Mouse (Mus musculus): Measurements from ENCODE around the gene Diablo. TPM values are rescaled to one million over a fixed set of nuclear protein-coding genes. Genes with fewer than 3 reads are reported as not detected.

Diablo gene
- polyA plus RNA-seq, 1 experiment = 54.2 TPM

DNA sequence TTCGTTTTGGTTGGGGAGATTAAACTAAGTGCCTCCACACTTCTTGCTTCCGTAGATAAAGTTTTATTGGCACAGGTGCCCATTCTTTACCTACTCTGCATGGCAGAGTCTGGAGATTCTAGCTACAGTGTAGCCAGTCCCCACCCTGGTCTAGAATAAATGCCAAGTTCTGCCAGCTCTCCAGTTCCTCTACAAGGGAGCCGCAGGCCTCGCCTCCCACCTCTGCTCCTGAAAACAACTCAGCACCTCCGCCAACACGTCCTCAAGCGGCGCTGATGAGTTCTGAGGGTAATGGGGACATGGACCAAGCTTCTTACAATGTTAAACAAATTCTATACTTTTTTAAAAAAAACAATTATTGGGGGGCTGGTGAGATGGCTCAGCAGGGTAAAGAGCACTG, 35.6 kb upstream of the Diablo start:
- H3K79me2 ChIP-seq (ENCODE audit: control insufficient read depth, insufficient read depth) = no peaks in the 10 kb centered on the region

DNA sequence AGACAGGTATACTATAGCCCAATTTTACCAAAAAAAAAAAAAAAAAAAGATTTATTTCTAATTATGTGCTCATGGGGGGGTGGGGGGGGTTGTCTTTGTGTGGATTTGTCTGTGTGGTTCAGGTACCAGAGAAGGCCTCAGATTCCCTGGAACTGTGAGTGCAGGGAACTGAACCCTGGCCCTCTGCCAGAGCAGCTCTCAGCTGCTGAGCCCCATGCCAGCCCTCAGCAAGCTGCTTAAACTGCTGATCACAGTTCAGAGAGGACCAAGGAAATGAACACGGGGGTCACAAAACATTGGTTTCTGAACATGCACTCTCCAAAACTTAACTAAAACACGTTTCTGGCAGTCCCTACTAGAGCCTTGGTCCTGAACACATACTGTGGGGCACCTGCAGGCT, 32.5 kb upstream of the Diablo start:
- Histone ChIP-seq H3ac (ENCODE audit: control insufficient read depth, insufficient read length) (no peak overlapping the region), H3K4me3 (no peak overlapping the region), H3K27me3 (ENCODE audit: control insufficient read depth, insufficient read depth, insufficient read length) (no peaks in the 10 kb centered on the region), H3K4me2 (ENCODE audit: low read depth) (no peak overlapping the region), H3K79me2 (ENCODE audit: control insufficient read depth, insufficient read depth) (no peaks in the 10 kb centered on the region), H3K36me3 (ENCODE audit: control insufficient read depth, insufficient read depth) (no peaks in the 10 kb centered on the region)
- no peak for TF ChIP-seq SRF (IDR thresholded peaks at IDR 0.05; ENCODE audit: control insufficient read depth, insufficient read length, low read depth)
- no peak for TF ChIP-seq MYOG (IDR thresholded peaks at IDR 0.05; ENCODE audit: control insufficient read depth in 1 of 3, insufficient read depth in 1 of 3, insufficient read length in 2 of 3, low read depth in 2 of 3)
- no peak for TF ChIP-seq REST (IDR thresholded peaks at IDR 0.05; ENCODE audit: insufficient read depth, insufficient read length)
- TF ChIP-seq TCF3 (IDR thresholded peaks at IDR 0.05; ENCODE audit: insufficient read length, low read depth) = no peak
- TF ChIP-seq MYOD1 (IDR thresholded peaks at IDR 0.05; ENCODE audit: control insufficient read depth in 1 of 3, insufficient read length in 2 of 3, low read depth in 2 of 3) = no peak
- no peak for TF ChIP-seq POLR2AphosphoS2 (IDR thresholded peaks at IDR 0.05; ENCODE audit: insufficient read length, low read depth)

More for the DNA sequence above, 35.6 kb upstream of the Diablo start:
- Histone ChIP-seq H3ac (ENCODE audit: control insufficient read depth, insufficient read length) (no peak overlapping the region), H3K4me2 (ENCODE audit: low read depth) (no peak overlapping the region), H3K4me3 (no peak overlapping the region), H3K27me3 (ENCODE audit: control insufficient read depth, insufficient read depth, insufficient read length) (no peaks in the 10 kb centered on the region), H3K36me3 (ENCODE audit: control insufficient read depth, insufficient read depth) (peaks cover 11% of the 10 kb centered on the region)
- no peak for TF ChIP-seq E2F4 (IDR thresholded peaks at IDR 0.05; ENCODE audit: insufficient read depth)
- no peak for TF ChIP-seq SRF (IDR thresholded peaks at IDR 0.05; ENCODE audit: control insufficient read depth, insufficient read length, low read depth)

DNA sequence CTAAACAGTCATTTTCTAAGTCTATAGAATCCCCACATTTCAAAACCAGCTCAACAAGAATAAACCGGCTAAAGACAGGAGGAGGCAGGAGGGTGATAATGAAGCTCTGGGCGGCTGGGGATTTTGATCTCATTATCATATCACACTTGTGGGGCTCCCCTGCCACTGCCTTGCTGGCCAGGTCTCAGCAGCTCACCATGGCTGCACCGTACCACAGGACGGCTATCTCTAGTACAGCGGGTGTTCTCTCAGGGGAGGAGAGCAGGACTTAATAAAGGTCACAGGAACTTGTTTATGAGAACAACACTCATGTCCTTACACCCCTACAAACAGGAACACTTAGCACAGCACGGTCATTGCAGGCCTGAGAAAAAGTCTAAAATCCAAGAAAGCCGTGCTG, 31.7 kb upstream of the Diablo start:
- no peak overlapping the region for H3K4me3 ChIP-seq
- TF ChIP-seq POLR2A (IDR thresholded peaks at IDR 0.05; ENCODE audit: insufficient read length, low read depth) = no peak
- no peak for TF ChIP-seq USF1 (IDR thresholded peaks at IDR 0.05; ENCODE audit: low read depth)
- TF ChIP-seq POLR2AphosphoS2 (IDR thresholded peaks at IDR 0.05; ENCODE audit: insufficient read length, low read depth) = no peak
- no peak for TF ChIP-seq CEBPB (IDR thresholded peaks at IDR 0.05; ENCODE audit: insufficient read depth, poor library complexity, severe bottlenecking)
- TF ChIP-seq MAX (IDR thresholded peaks at IDR 0.05; ENCODE audit: low read depth) = no peak
- TF ChIP-seq TCF3 (IDR thresholded peaks at IDR 0.05; ENCODE audit: insufficient read length, low read depth) = no peak
- no peak for TF ChIP-seq TCF12 (IDR thresholded peaks at IDR 0.05; ENCODE audit: insufficient read depth, poor library complexity, severe bottlenecking)
- TF ChIP-seq MYOD1 (IDR thresholded peaks at IDR 0.05; ENCODE audit: control insufficient read depth in 1 of 3, insufficient read length in 2 of 3, low read depth in 2 of 3) = no peak
- TF ChIP-seq E2F4 (IDR thresholded peaks at IDR 0.05; ENCODE audit: insufficient read depth) = no peak
- H3ac ChIP-seq (ENCODE audit: control insufficient read depth, insufficient read length) = no peak overlapping the region
- no peaks in the 10 kb centered on the region for H3K36me3 ChIP-seq (ENCODE audit: control insufficient read depth, insufficient read depth)
- H3K79me2 ChIP-seq (ENCODE audit: control insufficient read depth, insufficient read depth) = no peaks in the 10 kb centered on the region
- H3K27me3 ChIP-seq (ENCODE audit: control insufficient read depth, insufficient read depth, insufficient read length) = no peaks in the 10 kb centered on the region
- no peak overlapping the region for H3K4me2 ChIP-seq (ENCODE audit: low read depth)

DNA sequence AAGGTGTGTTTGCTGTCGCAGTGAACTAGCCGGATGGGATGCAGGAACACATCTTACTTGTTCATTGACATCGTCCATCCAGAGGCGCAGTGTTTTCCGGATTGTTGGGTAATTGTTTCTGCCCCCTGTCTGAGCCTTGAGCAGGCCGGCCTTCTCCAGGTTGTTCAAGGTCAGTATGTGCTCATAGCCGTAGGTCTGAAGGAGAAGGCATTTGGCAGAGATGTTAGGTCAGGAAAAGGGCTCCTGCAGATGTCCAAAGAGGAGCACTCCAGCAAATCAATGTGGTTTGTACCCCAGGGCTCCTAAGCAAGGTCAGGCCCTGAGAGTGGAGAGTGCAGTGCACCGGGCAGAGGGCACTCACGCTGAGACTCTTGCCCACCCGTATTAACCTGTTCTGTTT, 9.8 kb upstream of the Diablo start:
- H3K4me2 ChIP-seq (ENCODE audit: low read depth) = no peak overlapping the region
- no peak overlapping the region for H3K4me3 ChIP-seq
- H3ac ChIP-seq (ENCODE audit: control insufficient read depth, insufficient read length) = no peak overlapping the region
- H3K36me3 ChIP-seq (ENCODE audit: control insufficient read depth, insufficient read depth) = peaks cover 26% of the 10 kb centered on the region
- H3K79me2 ChIP-seq (ENCODE audit: control insufficient read depth, insufficient read depth) = no peaks in the 10 kb centered on the region
- no peak for TF ChIP-seq TCF12 (IDR thresholded peaks at IDR 0.05; ENCODE audit: insufficient read depth, poor library complexity, severe bottlenecking)
- TF ChIP-seq POLR2AphosphoS2 (IDR thresholded peaks at IDR 0.05; ENCODE audit: insufficient read length, low read depth) = no peak
- TF ChIP-seq MYOG (IDR thresholded peaks at IDR 0.05; ENCODE audit: control insufficient read depth in 1 of 3, insufficient read depth in 1 of 3, insufficient read length in 2 of 3, low read depth in 2 of 3) = no peak
- no peak for TF ChIP-seq MAX (IDR thresholded peaks at IDR 0.05; ENCODE audit: low read depth)
- no peak for TF ChIP-seq USF1 (IDR thresholded peaks at IDR 0.05; ENCODE audit: low read depth)
- TF ChIP-seq MYOD1 (IDR thresholded peaks at IDR 0.05; ENCODE audit: control insufficient read depth in 1 of 3, insufficient read length in 2 of 3, low read depth in 2 of 3) = no peak
- no peak for TF ChIP-seq POLR2A (IDR thresholded peaks at IDR 0.05; ENCODE audit: insufficient read length, low read depth)
- no peak for TF ChIP-seq E2F4 (IDR thresholded peaks at IDR 0.05; ENCODE audit: insufficient read depth)
- no peak for TF ChIP-seq REST (IDR thresholded peaks at IDR 0.05; ENCODE audit: insufficient read depth, insufficient read length)
- no peak for TF ChIP-seq SRF (IDR thresholded peaks at IDR 0.05; ENCODE audit: control insufficient read depth, insufficient read length, low read depth)
- TF ChIP-seq TCF3 (IDR thresholded peaks at IDR 0.05; ENCODE audit: insufficient read length, low read depth) = no peak
- TF ChIP-seq CEBPB (IDR thresholded peaks at IDR 0.05; ENCODE audit: insufficient read depth, poor library complexity, severe bottlenecking) = no peak
- H3K27me3 ChIP-seq (ENCODE audit: control insufficient read depth, insufficient read depth, insufficient read length) = no peaks in the 10 kb centered on the region

DNA sequence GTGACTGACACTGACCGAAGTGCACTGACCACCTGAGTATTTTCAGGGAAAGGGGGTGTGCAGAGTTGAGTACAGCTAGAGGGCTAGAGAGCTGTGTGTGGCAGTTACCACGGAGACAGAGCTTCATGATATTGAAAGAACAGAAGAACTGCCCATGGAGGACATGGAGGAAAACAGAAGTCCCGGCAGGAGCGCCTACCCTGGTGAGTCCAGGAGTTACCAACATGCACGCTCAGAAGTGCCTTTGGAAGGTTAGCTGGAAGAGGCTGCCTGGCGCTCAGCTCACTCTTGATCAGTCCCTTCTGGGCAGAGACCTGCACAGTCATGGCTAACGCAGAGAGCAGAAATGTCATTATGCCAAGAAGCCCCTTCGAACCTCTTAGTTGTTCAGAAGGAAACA, 6.1 kb upstream of the Diablo start:
- no peak for TF ChIP-seq POLR2AphosphoS2 (IDR thresholded peaks at IDR 0.05; ENCODE audit: insufficient read length, low read depth)
- TF ChIP-seq TCF12 (IDR thresholded peaks at IDR 0.05; ENCODE audit: insufficient read depth, poor library complexity, severe bottlenecking) = no peak
- no peak for TF ChIP-seq TCF3 (IDR thresholded peaks at IDR 0.05; ENCODE audit: insufficient read length, low read depth)
- TF ChIP-seq SRF (IDR thresholded peaks at IDR 0.05; ENCODE audit: control insufficient read depth, insufficient read length, low read depth) = no peak
- no peak for TF ChIP-seq E2F4 (IDR thresholded peaks at IDR 0.05; ENCODE audit: insufficient read depth)
- TF ChIP-seq REST (IDR thresholded peaks at IDR 0.05; ENCODE audit: insufficient read depth, insufficient read length) = no peak
- TF ChIP-seq MAX (IDR thresholded peaks at IDR 0.05; ENCODE audit: low read depth) = no peak
- no peak for TF ChIP-seq CEBPB (IDR thresholded peaks at IDR 0.05; ENCODE audit: insufficient read depth, poor library complexity, severe bottlenecking)
- TF ChIP-seq USF1 (IDR thresholded peaks at IDR 0.05; ENCODE audit: low read depth) = no peak
- no peak for TF ChIP-seq MYOG (IDR thresholded peaks at IDR 0.05; ENCODE audit: control insufficient read depth in 1 of 3, insufficient read depth in 1 of 3, insufficient read length in 2 of 3, low read depth in 2 of 3)
- no peak for TF ChIP-seq POLR2A (IDR thresholded peaks at IDR 0.05; ENCODE audit: insufficient read length, low read depth)
- no peak for TF ChIP-seq MYOD1 (IDR thresholded peaks at IDR 0.05; ENCODE audit: control insufficient read depth in 1 of 3, insufficient read length in 2 of 3, low read depth in 2 of 3)
- H3K79me2 ChIP-seq (ENCODE audit: control insufficient read depth, insufficient read depth) = no peaks in the 10 kb centered on the region
- H3K27me3 ChIP-seq (ENCODE audit: control insufficient read depth, insufficient read depth, insufficient read length) = no peaks in the 10 kb centered on the region
- H3K4me2 ChIP-seq (ENCODE audit: low read depth) = no peak overlapping the region
- H3K4me3 ChIP-seq = no peak overlapping the region
- peaks cover 2% of the 10 kb centered on the region for H3K36me3 ChIP-seq (ENCODE audit: control insufficient read depth, insufficient read depth)
- H3ac ChIP-seq (ENCODE audit: control insufficient read depth, insufficient read length) = no peak overlapping the region

Measured in myocyte (in vitro differentiated cells).